Mouse (Mus musculus): ENCODE measurements around the gene Zfp512b.

DNA sequence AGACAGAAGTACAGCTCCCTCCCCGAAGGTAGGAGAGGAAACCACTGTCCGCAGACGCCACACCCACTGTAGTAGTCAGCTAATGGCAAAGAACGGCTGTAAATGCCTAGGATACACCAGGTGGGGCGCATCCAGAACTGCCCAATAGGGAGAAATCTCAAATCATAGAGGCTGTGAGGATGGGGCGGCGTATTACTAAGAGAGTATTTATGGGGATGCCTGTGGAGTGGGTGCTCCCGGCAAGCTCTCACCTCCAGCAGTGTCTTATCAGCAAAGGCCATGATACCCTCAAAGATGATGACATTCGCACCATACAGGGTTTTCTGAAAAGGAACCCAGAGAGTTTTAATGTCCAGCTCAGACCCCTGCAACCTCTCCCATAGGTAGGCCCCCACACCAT lies 18.6 kb downstream of the Zfp512b start:
- TF ChIP-seq EP300 (IDR thresholded peaks at IDR 0.05; ENCODE audit: insufficient read depth, low read depth, low read length): no peak
- no peak for TF ChIP-seq CTCF (IDR thresholded peaks at IDR 0.05)
- no peak for TF ChIP-seq POLR2A (IDR thresholded peaks at IDR 0.05; ENCODE audit: insufficient read depth, low read depth, low read length)
